Mouse (Mus musculus) cortical plate, adult 2 months (tissue): ENCODE data around the gene Txlng. TPM values are rescaled to one million over a fixed set of nuclear protein-coding genes. Genes with fewer than 3 reads are reported as not detected.

Experiments
- H3K27ac ChIP-seq: fragments of 200-500 bp; 2 replicates; pipeline ENCODE4 v1.5.1; 2012; ENCODE audit warnings: low read length, control low read depth, inconsistent platforms; ENCODE audit not compliant: insufficient read depth
- H3K4me1 ChIP-seq: fragments of 200-500 bp; 2 replicates; pipeline ENCODE4 v1.6.1; 2011; ENCODE audit warnings: low read length; ENCODE audit not compliant: control insufficient read depth, insufficient read depth
- H3K4me3 ChIP-seq: fragments of 200-500 bp; 2 replicates; pipeline ENCODE4 v1.5.1; 2011; ENCODE audit warnings: mild to moderate bottlenecking, low read length, control low read depth; ENCODE audit not compliant: insufficient read depth
- CTCF ChIP-seq: fragments of 200-500 bp; IDR thresholded peaks from 2 replicates; pipeline ENCODE4 v1.5.1; 2011; ENCODE audit warnings: mild to moderate bottlenecking, control low read depth, low read length; ENCODE audit not compliant: insufficient read depth; ENCODE audit errors: extremely low read depth
- POLR2A ChIP-seq: fragments of 200-500 bp; IDR thresholded peaks from 2 replicates; pipeline ENCODE4 v1.6.1; 2011; ENCODE audit warnings: mild to moderate bottlenecking, low read length, control low read depth; ENCODE audit not compliant: insufficient read depth; ENCODE audit errors: extremely low read depth
- polyA plus RNA-seq: library from polyadenylated mRNA; depleted of rRNA; stranded (reverse); fragments of >200 nt; gene quantifications from 2 replicates; pipeline ENCODE4 v1.2.3, GENCODE M21; 2012; rRNA removed

The Txlng gene
- 15.6 and 16.0 TPM in 2 replicates for polyA plus RNA-seq

- TF ChIP-seq CTCF (no peak), POLR2A (peak; percentile 85)
- peak within 1 kb of the TSS; percentile 94 for H3K4me3 ChIP-seq
- H3K4me1 ChIP-seq: no peaks in the 10 kb centered on the region
- H3K27ac ChIP-seq: peak within 1 kb of the TSS; percentile 28; the same call in 1 of the 2 replicates
These were observed at the start of gene Txlng for GRCm38 (mm10) chrX:162829203-162829708. Txlng (minus strand) TSS chrX:162829454.

GRCm38 (mm10) chrX:162878236-162878635 lies 49.0 kb upstream of the Txlng start:
- no peak overlapping the region for H3K27ac ChIP-seq
- H3K4me1 ChIP-seq: no peaks in the 10 kb centered on the region
- TF ChIP-seq POLR2A: no peak
- TF ChIP-seq CTCF: no peak
- H3K4me3 ChIP-seq: no peak overlapping the region

GRCm38 (mm10) chrX:162873761-162874160 lies 44.5 kb upstream of the Txlng start:
- TF ChIP-seq POLR2A: no peak
- TF ChIP-seq CTCF: no peak
- no peaks in the 10 kb centered on the region for H3K4me1 ChIP-seq
- H3K4me3 ChIP-seq: no peak overlapping the region
- no peak overlapping the region for H3K27ac ChIP-seq

- no peak overlapping the region for H3K27ac ChIP-seq
- no peak for TF ChIP-seq POLR2A
- peak; percentile 59 for TF ChIP-seq CTCF
- no peak overlapping the region for H3K4me3 ChIP-seq
- no peaks in the 10 kb centered on the region for H3K4me1 ChIP-seq
These were observed 42.7 kb upstream of the Txlng start for GRCm38 (mm10) chrX:162871734-162872517.

GRCm38 (mm10) chrX:162868294-162868965 lies 39.2 kb upstream of the Txlng start:
- Histone ChIP-seq H3K4me3 (no peak overlapping the region), H3K4me1 (no peaks in the 10 kb centered on the region), H3K27ac (no peak overlapping the region)
- TF ChIP-seq CTCF (no peak), POLR2A (no peak)

GRCm38 (mm10) chrX:162848682-162849081 lies 19.4 kb upstream of the Txlng start:
- no peak overlapping the region for H3K4me3 ChIP-seq
- no peak overlapping the region for H3K27ac ChIP-seq
- TF ChIP-seq POLR2A (no peak), CTCF (no peak)
- H3K4me1 ChIP-seq: no peaks in the 10 kb centered on the region

- Histone ChIP-seq H3K4me1 (no peaks in the 10 kb centered on the region), H3K27ac (no peak overlapping the region), H3K4me3 (no peak overlapping the region)
- TF ChIP-seq POLR2A (no peak), CTCF (no peak)
These were observed 16.3 kb upstream of the Txlng start for GRCm38 (mm10) chrX:162845531-162845930.

- TF ChIP-seq CTCF (no peak), POLR2A (no peak)
- Histone ChIP-seq H3K4me1 (no peaks in the 10 kb centered on the region), H3K4me3 (no peak overlapping the region), H3K27ac (no peak overlapping the region)
These were observed 15.3 kb upstream of the Txlng start for GRCm38 (mm10) chrX:162844447-162845100.

- Histone ChIP-seq H3K27ac (no peak overlapping the region), H3K4me3 (no peak overlapping the region), H3K4me1 (no peaks in the 10 kb centered on the region)
- no peak for TF ChIP-seq CTCF
- no peak for TF ChIP-seq POLR2A
These were observed 2.8 kb upstream of the Txlng start for GRCm38 (mm10) chrX:162832101-162832500.
